Mouse (Mus musculus) frontal cortex, adult (tissue): Measurements from ENCODE around the gene Aldh6a1.

Experiments used
- ATAC-seq: cut with Nextera tagmentation; 2 replicates; pipeline ENCODE4 v1.9.2; 2017; ENCODE audit warnings: mild to moderate bottlenecking, moderate library complexity, mixed read lengths; ENCODE audit not compliant: low TSS enrichment

Aldh6a1 gene

GRCm38 (mm10) chr12:84416834-84417604 is 33.8 kb downstream of the Aldh6a1 start, which contains the start of gene Rnf113a2:
Gene Rnf113a2, plus strand, starts transcription at chr12:84417196.
- peak; percentile 95 for ATAC-seq

- ATAC-seq = peak; percentile 95
These were observed 41.8 kb downstream of the Aldh6a1 start, which contains the start of the genes Entpd5 and Bbof1 for GRCm38 (mm10) chr12:84408819-84409507. Gene Entpd5, minus strand, starts transcription at chr12:84409029. Gene Bbof1, plus strand, starts transcription at chr12:84409071.

GRCm38 (mm10) chr12:84407874-84408818 is 42.7 kb downstream of the Aldh6a1 start:
- ATAC-seq = peak; percentile 72

- ATAC-seq = no peak
These were observed 43.5 kb downstream of the Aldh6a1 start for GRCm38 (mm10) chr12:84407259-84407658.

GRCm38 (mm10) chr12:84404541-84404940 is 46.3 kb downstream of the Aldh6a1 start:
- no peak for ATAC-seq

GRCm38 (mm10) chr12:84402923-84403322 is 47.9 kb downstream of the Aldh6a1 start:
- no peak for ATAC-seq

- ATAC-seq = no peak
These were observed 50.2 kb downstream of the Aldh6a1 start for GRCm38 (mm10) chr12:84400653-84401052.

- no peak for ATAC-seq
These were observed 50.7 kb downstream of the Aldh6a1 start for GRCm38 (mm10) chr12:84400068-84400467.

- no peak for ATAC-seq
These were observed 51.1 kb downstream of the Aldh6a1 start for GRCm38 (mm10) chr12:84399663-84400062.

GRCm38 (mm10) chr12:84399135-84399534 is 51.7 kb downstream of the Aldh6a1 start:
- ATAC-seq = no peak

GRCm38 (mm10) chr12:84398629-84399028 is 52.2 kb downstream of the Aldh6a1 start:
- no peak for ATAC-seq

GRCm38 (mm10) chr12:84397685-84398084 is 53.1 kb downstream of the Aldh6a1 start:
- no peak for ATAC-seq

GRCm38 (mm10) chr12:84396947-84397679 is 53.7 kb downstream of the Aldh6a1 start:
- no peak for ATAC-seq

GRCm38 (mm10) chr12:84393847-84394246 is 57.0 kb downstream of the Aldh6a1 start:
- no peak for ATAC-seq

- ATAC-seq = no peak
These were observed 58.1 kb downstream of the Aldh6a1 start for GRCm38 (mm10) chr12:84392681-84393080.

- no peak for ATAC-seq
These were observed 60.5 kb downstream of the Aldh6a1 start for GRCm38 (mm10) chr12:84390336-84390735.

GRCm38 (mm10) chr12:84388774-84389400 is 61.9 kb downstream of the Aldh6a1 start:
- no peak for ATAC-seq

GRCm38 (mm10) chr12:84388097-84388496 is 62.7 kb downstream of the Aldh6a1 start:
- no peak for ATAC-seq

- peak; percentile 20; the same call in 1 of the 2 replicates for ATAC-seq
These were observed 65.4 kb downstream of the Aldh6a1 start for GRCm38 (mm10) chr12:84385408-84385807.

- peak; percentile 27; the same call in 1 of the 2 replicates for ATAC-seq
These were observed 66.1 kb downstream of the Aldh6a1 start for GRCm38 (mm10) chr12:84384644-84385081.
